Mouse (Mus musculus) C2C12 (cell line): ENCODE results near the gene Isg20.

Experiments used
- CEBPB ChIP-seq: IDR thresholded peaks from one replicate; pipeline ENCODE4 v1.6.1; 2011; ENCODE audit warnings: low read depth, mild to moderate bottlenecking, control low read depth, moderate library complexity
- CTCF ChIP-seq: IDR thresholded peaks from one replicate; pipeline ENCODE4 v1.5.1; 2011; ENCODE audit not compliant: control insufficient read depth, insufficient read depth, insufficient read length
- MAX ChIP-seq: IDR thresholded peaks from one replicate; pipeline ENCODE4 v1.6.1; 2011; ENCODE audit warnings: mild to moderate bottlenecking, control low read depth
- MYOG ChIP-seq: IDR thresholded peaks from one replicate; pipeline ENCODE4 v1.6.1; 2011; ENCODE audit not compliant: control insufficient read depth, insufficient read length; ENCODE audit errors: extremely low read depth
- USF1 ChIP-seq: IDR thresholded peaks from one replicate; pipeline ENCODE4 v1.6.1; 2011; ENCODE audit warnings: low read depth, mild to moderate bottlenecking, control low read depth, moderate library complexity

DNA sequence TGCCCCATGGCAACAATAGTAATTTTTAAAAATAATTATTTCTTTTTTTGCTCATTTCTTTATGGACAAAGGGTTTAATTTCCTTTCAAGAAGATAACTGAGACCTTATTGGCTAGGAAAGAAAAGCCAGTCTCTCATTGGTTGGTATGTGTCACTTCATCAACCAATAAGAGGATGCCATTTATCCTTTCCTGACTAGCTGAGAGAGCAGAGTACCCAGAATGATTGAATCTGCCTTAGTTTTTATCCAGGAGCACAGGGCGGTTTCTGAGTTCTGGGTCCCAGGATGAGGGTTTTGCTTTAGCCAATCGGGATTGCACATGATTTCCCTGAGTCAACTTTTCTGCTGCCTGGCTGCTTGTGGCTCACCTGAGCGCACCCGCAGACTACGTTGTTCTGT, 27.8 kb upstream of the Isg20 start:
- TF ChIP-seq CTCF (no peak), USF1 (no peak), MYOG (no peak), CEBPB (no peak), MAX (no peak)
